Mouse (Mus musculus) adrenal gland, postnatal 4 days (tissue): ENCODE data around the gene Ift74. TPM values are rescaled to one million over a fixed set of nuclear protein-coding genes. Genes with fewer than 3 reads are reported as not detected.
"Not testable (repeated sequence)": the region's sequence is repeated elsewhere in the genome, so short reads cannot be mapped to it uniquely, and the experiment has no call there.

Source experiments
- DNase-seq, 2 experiments: peaks; one replicate each; pipeline ENCODE4 v3.0.0; 2021 to 2022; ENCODE audit warnings: low spot score in 2 of 2, mixed read lengths in 2 of 2
- long read RNA-seq, 2 experiments: library from polyadenylated mRNA; stranded (forward); transcript quantifications; one replicate each; pipeline ENCODE4 v2.0.0; 2021
- total RNA-seq, 2 experiments: library from RNA; stranded (reverse); gene quantifications; 2 replicates each; pipeline ENCODE4 v1.2.3; 2021

The Ift74 gene
- total RNA-seq: 10 to 100 TPM; 21.8 to 30.8 TPM
- long read RNA-seq, experiment 1, transcript Ift74-201 (20 exons, 2,139 nt): major isoform, 13 of 18 reads
- long read RNA-seq, experiment 1, partial matches to known transcripts: 3 of 18 reads
- long read RNA-seq, experiment 1, other reads (novel, unspliced or antisense): 2 of 18 reads
- long read RNA-seq, experiment 2, transcript Ift74-201 (20 exons, 2,139 nt): major isoform, 48 of 75 reads
- long read RNA-seq, experiment 2, partial matches to known transcripts: 9 of 75 reads
- long read RNA-seq, experiment 2, other reads (novel, unspliced or antisense): 18 of 75 reads

- peak; percentile 76 to 89 for DNase-seq
Measured at GRCm38 (mm10) chr4:94613972-94614626, at the start of gene Ift74. TSS of gene Ift74 (plus strand) at chr4:94614491.

DNA sequence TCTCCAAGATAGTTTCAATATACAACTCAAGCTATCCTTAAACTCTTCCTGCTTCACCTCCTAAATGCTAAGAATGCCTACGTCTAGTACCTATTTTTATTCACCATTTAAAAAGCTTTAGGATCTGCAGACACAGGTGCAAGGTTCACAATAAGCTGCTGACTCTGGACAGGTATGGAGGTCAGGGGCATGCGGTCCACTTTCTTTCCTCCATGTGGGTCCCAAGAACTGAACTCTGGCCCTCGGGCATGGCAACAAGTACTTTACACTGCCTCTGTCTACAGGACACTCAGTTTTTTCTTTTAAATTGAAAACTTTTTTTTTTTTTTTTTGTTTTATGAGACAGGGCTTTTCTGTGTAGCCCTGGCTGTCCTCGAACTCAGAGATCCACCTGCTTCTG is 41.6 kb upstream of the Ift74 start:
- DNase-seq: no peak

GRCm38 (mm10) chr4:94591765-94592381 is 22.4 kb upstream of the Ift74 start:
- DNase-seq: no peak

DNA sequence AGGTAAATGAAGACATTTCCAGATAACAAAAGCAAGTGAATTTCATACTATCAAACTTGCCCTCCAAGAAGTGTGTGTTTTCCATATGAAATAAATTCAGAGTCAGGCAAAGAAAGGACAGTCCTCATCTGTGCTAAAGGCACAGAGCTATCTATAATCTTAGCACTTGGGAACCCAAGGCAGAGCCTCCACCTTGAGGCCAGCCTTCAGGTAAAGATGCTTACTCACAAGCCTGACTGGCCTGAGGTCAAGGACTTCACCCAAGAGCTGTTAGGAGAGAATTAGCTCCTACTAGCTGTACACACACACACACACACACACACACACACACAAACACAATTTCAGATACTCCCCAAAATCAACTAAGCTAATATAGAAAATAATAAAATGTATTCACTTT is 21.6 kb upstream of the Ift74 start:
- DNase-seq: no peak

DNA sequence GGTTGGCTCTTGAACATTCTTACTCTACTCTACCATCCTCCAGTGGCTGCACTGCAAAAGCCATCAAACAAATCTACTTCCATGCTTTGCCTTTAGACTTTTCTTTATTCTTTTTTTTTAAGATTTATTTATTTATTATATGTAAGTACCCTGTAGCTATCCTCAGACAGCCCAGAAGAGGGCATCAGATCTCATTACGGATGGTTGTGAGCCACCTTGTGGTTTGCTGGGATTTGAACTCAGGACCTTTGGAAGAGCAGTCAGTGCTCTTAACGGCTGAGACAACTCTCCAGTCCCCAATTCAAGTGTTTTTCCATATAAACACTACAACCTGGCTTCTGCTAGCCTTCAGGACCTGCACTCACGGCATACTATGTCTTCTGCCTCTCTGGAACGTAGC is 12.9 kb upstream of the Ift74 start:
- DNase-seq: no peak

DNA sequence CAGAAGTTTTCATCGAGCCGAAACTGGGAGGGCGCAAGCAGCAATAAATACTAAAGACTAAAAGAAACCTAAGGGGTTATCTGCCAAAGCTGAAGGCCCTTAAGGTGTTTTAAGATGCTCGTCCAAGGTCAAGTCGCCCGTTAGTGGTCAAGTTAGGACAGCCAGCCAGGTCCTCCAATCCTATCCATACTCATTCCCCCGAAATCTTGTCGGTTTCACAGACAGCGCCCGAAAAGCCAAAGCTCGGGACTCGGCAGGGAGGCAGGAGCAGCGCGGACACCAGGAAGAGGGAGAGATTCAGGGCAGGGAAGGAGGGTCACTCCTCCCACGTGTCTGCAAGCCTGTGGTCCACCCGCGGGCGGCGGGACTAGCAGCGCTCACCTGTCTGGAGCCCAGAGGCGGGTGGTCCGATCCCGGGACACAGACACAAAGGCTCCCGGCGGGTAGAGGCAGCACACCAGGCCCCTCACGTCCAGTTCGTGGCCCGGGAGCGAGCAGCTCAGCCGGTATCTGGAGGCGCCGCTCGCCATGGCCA is 11.7 kb upstream of the Ift74 start:
- DNase-seq: no peak

DNA sequence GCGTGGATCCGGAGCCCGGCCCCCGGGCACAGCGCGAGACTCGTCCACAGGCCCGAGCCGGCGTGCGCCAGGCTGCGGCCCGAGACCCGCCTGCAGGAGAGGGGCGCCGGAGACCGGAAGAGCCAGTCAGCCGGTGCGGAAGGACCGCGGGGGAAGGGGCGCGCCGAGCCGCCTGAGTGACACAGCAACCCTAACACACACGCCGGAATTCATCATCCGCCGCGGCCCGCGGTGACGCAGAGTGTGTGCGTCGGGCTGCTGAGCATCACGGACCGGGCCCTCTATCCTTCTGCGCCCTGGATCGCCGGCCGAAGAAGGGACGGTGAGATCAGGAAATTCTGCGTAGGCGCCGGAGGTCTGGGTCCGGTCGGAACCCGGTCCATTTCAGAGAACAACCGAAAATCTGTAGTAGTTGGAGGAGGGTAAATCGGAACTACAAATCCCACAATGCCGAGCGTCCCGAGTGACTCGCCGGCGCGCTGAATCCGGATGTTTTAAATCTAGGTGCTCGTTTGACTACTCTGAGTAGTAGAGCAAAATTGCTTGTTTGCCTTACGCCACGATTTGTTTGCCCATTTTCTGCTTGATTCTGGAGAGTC is 11.2 kb upstream of the Ift74 start, which contains the start of gene Plaa:
TSS of gene Plaa (minus strand) at position 214 of the 599 bp plus-strand sequence.
- peak; percentile 72 to 80 for DNase-seq

DNA sequence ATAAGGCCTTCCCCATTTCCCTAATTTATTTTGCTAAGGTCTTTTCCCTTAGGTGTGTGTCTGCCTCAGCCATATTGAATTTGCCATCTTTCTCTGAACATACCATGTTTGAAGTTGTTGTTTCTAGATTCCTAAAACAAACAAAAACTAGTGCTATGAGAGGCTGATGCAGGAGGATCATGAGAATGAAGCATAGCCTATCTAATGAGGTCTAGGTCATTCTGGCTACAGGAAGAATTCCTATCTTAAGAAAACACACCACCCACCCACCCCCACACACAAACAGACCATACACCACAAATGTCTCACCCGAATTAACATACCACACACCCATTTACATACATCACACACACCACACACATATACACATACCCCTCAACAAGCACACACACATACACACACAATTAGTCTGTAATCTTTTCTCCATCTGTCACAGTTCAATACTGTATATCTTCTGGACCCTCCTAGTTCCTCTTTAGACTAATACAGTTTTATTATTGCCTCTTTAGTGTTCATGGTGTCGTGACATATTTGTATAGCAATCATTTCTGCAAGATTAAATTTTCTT is 9.8 kb upstream of the Ift74 start:
- DNase-seq: no peak

GRCm38 (mm10) chr4:94605591-94605990 is 8.7 kb upstream of the Ift74 start:
- no peak for DNase-seq

- no peak for DNase-seq
Measured at GRCm38 (mm10) chr4:94610339-94610738, 4.0 kb upstream of the Ift74 start.

- DNase-seq: no peak
Measured at GRCm38 (mm10) chr4:94614627-94615006, 326 bp downstream of the Ift74 start.

- no peak for DNase-seq
Measured at GRCm38 (mm10) chr4:94620077-94620476, 5.8 kb downstream of the Ift74 start.

DNA sequence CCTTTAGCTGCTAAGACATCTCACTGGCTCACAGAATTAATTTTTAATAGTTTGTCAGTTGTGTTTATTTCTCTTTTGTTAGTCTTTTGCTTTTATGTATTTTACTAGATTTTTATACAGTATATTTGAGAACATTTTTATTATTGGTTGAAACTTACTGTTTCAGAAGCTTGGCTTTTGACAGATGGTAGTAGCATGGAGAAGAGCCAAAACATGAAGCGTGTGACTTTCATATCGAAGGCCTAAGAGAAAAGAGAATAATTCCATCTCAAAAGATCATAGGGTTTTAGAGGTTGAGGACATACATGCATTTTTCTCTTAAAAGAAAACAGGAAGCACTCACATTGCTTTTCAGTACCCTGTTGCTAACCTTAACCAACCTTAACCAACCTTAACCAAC is 28.9 kb downstream of the Ift74 start:
- DNase-seq: no peak

DNA sequence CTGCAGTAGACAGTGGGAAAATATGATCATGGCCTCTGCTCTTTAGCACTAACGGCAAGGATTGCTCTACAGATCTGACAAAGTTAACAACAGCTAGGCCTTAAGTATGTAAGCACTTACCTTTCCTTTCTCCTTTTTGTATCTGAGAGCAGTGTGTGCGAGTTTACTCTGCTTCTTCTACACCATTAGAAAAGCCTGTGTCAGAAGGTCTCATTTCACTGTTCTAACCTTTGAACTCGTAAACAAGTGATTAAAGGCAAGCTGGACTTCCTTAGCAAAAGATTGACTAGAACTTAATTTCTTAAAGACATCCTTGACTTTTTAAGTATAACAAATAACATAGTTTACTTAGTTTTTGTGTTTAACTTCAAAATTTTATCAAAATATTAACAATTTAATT is 35.6 kb downstream of the Ift74 start, which contains the start of gene Lrrc19:
TSS of gene Lrrc19 (minus strand) at position 225 of the 400 bp plus-strand sequence.
- no peak for DNase-seq

- not testable (repeated sequence) for DNase-seq
Measured at GRCm38 (mm10) chr4:94650426-94651175, 36.3 kb downstream of the Ift74 start.

GRCm38 (mm10) chr4:94669718-94670117 is 55.4 kb downstream of the Ift74 start:
- DNase-seq: no peak

DNA sequence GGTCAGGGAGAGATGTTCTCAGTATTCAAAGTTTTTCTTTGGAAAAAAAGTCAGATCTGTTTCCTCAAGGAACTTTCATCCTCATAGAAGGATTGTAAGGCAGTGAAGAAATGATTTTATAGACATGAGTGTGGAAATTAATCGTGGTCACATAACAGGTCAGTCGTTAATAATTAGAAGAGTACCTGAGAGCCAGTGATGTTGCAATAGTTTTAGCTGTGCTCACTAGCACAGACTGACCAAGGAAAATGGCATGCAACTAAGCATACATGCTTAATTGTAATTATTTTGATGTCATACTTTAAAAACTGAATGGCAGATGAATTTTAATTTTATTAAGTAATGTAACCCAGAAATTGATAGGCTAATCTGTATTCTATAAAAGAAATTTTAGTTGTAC is 66.4 kb downstream of the Ift74 start:
- no peak for DNase-seq

DNA sequence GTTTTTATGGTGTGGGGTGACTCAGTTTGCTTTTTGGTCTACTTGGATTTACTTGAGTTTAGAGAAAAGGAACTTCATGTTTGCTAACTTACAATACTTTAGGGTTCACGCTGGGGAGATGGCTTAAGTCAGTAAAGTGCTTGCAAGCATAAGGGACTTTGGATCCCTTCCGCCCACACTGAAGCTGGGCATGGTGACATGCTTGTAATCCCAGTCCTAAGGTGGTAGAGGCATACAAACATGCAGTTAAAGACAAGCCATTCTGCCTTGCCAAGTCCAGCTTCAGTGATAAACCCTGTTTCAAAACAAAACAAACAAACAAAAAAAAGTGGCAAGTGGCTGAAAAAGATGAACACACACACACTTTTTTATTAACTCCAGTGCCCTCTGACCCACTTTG is 66.9 kb downstream of the Ift74 start:
- no peak for DNase-seq

- DNase-seq: no peak
Measured at GRCm38 (mm10) chr4:94682029-94682428, 67.7 kb downstream of the Ift74 start.

- DNase-seq: no peak
Measured at GRCm38 (mm10) chr4:94683305-94683704, 69.0 kb downstream of the Ift74 start.

- DNase-seq: not testable (repeated sequence)
Measured at GRCm38 (mm10) chr4:94689804-94690203, 75.5 kb downstream of the Ift74 start.
